Mouse (Mus musculus): Measurements from ENCODE around the gene Cd163l1.

GRCm38 (mm10) chr7:140208677-140209076 is 9.4 kb upstream of the Cd163l1 start:
- TF ChIP-seq GATA1 (IDR thresholded peaks at IDR 0.05; ENCODE audit: low read length) (no peak), TAL1 (IDR thresholded peaks at IDR 0.05; ENCODE audit: low read length) (no peak)
